Mouse (Mus musculus): ENCODE data around the gene Adcy1.

The Adcy1 gene
- long read RNA-seq, experiment 1, partial matches to known transcripts, result 0 of 1 reads
- long read RNA-seq, experiment 1, other reads (novel, unspliced or antisense), result 1 of 1 reads
- long read RNA-seq, experiment 2, partial matches to known transcripts, result 0 of 2 reads
- long read RNA-seq, experiment 2, other reads (novel, unspliced or antisense), result 2 of 2 reads

DNA sequence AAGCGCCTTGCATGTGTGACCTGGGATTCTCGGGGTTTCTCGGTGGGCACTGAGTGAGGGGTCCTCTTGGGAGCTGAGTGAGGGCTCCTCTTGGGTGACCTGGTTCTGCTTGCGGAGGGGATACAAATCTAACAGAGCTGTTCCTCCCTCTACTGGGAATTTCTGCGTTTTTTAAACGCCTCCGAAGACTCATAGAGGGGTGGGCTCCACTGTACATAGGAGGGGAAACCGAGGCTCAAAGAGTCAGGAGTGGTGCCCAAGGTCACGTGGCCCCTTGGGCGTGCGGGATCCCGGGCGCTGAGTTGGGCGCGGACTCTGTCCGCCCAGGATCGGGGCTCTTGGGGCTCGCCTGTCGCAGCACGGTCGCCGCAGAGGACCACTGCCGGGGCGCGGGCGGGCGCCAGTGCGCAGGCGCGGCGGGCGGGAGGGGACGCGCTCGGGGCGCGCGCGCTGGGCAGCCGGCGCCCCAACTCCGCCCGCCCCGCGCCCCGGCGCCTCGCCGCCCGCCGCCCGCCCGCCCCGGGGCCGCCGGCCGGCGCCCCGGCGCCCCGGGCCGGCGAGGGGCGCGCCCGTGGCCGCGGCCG, at the start of gene Adcy1:
Adcy1 (plus strand) TSS at position 489 of the 584 bp plus-strand sequence.
- intact Hi-C loops (cut with DNase I), result no loop called here

DNA sequence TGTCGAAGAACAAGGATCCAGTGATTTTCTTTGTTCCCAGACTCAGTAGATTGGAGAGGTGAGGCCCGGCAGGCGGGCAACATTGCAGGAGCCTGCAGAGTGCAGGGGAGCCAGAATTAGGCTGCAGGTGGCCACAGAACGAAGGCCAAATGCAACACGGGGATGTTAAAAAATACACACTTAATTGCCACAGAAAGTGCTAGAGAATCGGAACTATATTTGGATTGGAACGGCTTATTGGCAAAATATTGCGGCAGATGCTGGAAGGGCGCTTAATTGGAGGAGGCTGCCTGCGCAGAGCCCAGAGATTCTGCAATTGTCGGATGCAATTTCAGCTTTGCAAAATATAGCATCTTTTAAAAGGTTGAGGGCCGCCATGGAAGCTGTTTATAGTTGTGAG, 46.4 kb upstream of the Adcy1 start:
- intact Hi-C loops (cut with DNase I), result no loop called here

GRCm38 (mm10) chr11:7018078-7018477, 45.2 kb upstream of the Adcy1 start:
- intact Hi-C loops (cut with DNase I), result no loop called here

DNA sequence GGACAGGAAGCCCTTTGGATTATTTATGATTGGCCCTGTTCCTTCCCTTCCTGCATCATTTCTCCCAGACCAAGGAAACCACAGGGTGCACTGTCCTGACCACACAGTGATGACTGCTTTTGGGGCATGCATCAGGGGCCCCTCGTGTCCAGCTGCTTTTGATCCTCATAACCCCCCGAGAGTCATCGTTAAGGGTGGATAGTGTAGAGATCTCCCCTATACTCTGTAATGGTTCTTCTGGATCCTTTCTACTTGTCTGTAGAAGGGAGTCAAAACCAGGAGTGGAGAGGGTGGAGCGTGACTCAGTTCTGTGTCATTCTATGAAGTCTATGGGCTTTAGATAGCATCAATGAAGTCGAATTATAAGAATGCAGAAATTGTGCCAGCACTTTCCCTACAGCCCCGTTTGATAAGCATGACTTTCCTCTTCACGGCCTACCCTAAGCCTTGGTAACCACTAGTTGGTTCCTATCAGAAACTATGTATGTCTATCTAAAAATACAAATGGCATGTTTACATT, 44.2 kb upstream of the Adcy1 start:
- intact Hi-C loops (cut with DNase I), result no loop called here

- intact Hi-C loops (cut with DNase I), result no loop called here
These were observed 30.2 kb upstream of the Adcy1 start for GRCm38 (mm10) chr11:7033063-7033462.

DNA sequence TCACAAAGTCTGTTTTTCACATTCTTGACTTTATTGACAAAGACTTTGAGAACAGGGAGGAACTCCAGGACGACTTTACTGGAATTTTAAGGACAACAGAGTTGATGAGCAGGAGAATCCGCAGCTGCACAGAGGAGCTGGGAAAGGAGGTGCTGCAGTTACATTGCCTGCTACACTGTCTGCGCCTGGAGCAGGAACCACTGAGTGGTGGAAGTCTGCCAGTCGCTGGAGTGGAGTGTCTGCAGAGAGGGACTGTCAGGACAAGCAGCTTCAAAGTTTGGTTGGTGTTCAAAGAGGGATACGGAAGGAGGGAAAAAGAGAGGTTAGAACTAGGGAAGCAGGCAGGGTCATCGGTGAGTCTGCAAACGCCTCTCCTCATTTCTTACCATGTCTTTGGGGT, 23.6 kb upstream of the Adcy1 start:
- intact Hi-C loops (cut with DNase I), result no loop called here

DNA sequence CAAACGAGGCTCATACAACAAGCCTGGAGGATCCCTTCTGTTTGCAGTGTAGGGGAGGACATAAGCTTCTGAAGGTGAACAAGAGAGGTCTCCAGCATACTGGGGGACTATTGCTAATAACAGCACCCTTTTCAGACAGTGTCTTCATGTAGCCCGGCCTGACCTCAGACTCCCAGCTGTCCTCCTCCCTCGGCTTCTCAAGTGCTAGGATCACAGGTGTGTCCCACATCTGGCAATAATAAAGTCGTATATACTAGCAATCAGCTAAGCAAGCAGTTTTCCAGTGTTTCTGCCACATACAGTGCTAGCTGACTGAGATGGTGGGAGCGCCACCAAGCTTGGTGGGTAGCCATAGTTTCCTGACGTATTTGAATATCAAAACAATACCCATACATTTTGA, 22.5 kb upstream of the Adcy1 start:
- intact Hi-C loops (cut with DNase I), result no loop called here

DNA sequence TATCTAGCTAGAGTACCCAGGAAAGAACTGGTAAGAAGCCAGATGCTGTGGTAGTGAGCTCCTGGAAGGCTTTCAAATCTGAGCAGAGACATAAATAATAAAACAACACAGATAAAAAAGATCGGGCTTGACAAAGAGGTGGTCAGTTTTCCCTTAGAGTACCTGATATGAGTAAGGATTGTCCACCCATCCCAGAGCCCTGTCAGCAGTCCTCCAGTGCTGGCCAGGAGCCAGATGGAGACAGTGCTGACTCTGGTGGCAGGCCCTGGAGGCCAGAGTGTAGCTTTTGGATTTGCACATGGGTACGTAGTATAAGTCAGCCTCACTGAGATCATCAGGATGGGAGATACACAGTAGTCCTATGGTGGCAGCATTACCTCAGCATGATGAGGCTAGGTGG, 16.1 kb upstream of the Adcy1 start:
- intact Hi-C loops (cut with DNase I), result no loop called here

GRCm38 (mm10) chr11:7047584-7047983, 15.7 kb upstream of the Adcy1 start:
- intact Hi-C loops (cut with DNase I), result no loop called here

GRCm38 (mm10) chr11:7053710-7054109, 9.6 kb upstream of the Adcy1 start:
- intact Hi-C loops (cut with DNase I), result no loop called here

DNA sequence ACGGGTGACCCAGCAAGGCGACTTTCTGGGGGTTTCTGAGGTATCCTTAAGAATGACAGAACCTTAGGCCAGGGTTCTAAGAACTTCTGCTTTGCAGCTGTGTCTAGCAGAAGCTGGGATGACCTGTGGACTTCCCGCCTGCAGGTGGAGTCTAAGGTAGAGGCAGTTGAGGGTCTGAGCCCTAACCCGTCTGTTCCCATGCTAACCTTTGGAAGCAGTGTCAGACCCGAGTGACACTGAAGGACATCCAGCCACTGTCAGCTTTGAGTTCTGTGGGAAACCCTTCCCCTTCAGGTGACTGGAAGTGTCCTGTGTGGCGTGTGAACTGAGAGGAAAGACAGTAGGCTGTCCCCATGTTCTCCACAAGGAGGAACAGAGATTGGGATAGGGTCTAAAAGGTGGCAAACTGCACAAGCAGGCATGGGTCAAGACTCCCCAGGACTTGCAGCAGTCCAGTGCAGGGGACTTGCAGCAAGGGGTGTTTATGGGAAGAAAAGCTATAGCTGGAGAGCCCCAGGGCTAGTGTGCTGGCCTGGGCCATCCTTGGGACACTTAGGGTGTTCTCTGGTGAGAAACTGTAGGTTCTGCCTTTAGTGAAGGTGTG, 8.5 kb upstream of the Adcy1 start:
- intact Hi-C loops (cut with DNase I), result no loop called here

DNA sequence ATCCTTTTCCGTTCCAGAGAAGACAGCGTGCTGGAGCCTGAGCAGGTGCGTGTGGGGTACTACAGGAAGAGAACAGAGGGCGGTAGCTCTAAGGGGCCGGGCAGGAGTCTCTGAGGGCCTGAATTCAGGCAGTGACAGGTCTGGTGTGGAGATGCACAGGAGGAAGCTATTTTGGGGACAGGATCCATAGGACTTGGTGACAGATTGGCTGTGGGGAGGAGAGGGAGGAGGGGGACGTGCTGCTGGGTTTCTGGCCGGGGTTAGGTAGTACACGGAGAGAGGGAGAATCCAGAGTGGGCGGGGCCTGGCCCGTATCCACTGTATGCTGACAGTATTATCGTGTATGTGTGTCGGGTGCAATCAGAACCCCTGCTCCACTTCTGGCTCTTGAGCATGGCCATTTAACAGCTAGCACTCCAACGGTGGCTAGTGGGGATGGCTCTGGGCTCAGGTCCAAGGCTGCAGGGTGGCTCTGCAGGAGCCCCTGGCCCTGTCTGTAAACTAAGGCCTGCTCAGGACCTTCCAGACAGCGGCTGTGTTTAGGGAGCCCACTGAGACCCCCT, 7.8 kb upstream of the Adcy1 start:
- intact Hi-C loops (cut with DNase I), result no loop called here

DNA sequence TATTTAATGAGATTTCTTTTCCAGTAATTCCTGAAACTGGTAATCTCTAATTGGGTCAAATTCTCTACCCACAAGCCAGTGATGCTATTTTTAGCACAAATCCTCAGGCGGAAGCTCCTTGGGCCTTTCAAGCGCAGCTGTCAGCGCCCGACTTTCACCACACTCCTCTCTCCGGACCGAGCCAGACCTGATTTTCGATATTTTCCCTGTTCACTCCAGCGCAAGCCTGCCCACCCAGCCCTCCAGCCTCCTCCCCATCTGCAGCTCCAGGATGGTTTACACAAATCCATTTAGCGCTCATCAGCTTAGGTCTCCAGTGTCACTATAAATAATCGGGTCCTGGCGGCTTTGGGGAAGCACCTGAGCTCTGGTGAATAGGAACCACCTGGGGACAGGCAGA, 7.2 kb upstream of the Adcy1 start:
- intact Hi-C loops (cut with DNase I), result no loop called here

DNA sequence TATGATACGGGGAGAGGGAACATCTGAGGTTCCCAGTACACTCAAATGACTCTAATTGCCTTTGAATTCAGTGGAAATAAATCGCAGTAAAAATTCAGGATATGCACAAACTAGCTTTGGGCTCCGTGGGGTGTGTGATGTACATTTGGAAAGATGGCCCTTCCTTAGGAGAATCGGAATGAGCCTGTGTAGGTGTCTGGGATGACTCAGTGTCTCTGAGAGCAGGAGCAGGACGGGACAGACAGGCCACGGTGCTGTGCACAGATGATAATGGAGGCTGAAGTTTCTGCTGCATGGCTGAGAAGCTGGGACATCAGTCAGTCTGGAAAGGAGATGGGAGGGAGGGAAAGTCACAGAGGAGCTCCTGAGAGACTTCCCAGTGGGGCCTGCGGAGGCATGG, 5.5 kb upstream of the Adcy1 start:
- intact Hi-C loops (cut with DNase I), result no loop called here

- intact Hi-C loops (cut with DNase I), result no loop called here
These were observed 1.3 kb upstream of the Adcy1 start for GRCm38 (mm10) chr11:7061961-7062360.

DNA sequence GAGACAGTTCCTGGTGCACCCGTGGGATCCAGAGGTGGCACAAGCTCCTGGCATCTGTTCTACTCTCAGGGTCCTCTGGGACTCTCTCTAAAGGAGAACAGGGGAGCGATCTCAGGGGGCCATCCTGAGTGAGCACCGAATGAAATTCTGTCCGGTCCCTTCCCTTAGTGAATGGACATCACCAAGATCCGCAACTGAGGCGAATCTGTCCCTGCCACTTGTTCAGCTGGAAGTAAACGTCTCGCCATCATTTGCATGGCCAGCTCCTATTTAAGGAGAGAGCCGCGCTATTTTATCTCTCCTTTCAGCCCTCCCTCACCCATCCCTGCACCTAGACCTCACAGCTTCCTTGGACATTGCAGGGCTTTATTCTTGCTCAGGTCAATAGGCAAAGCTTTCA, 723 bp upstream of the Adcy1 start:
- intact Hi-C loops (cut with DNase I), result no loop called here

DNA sequence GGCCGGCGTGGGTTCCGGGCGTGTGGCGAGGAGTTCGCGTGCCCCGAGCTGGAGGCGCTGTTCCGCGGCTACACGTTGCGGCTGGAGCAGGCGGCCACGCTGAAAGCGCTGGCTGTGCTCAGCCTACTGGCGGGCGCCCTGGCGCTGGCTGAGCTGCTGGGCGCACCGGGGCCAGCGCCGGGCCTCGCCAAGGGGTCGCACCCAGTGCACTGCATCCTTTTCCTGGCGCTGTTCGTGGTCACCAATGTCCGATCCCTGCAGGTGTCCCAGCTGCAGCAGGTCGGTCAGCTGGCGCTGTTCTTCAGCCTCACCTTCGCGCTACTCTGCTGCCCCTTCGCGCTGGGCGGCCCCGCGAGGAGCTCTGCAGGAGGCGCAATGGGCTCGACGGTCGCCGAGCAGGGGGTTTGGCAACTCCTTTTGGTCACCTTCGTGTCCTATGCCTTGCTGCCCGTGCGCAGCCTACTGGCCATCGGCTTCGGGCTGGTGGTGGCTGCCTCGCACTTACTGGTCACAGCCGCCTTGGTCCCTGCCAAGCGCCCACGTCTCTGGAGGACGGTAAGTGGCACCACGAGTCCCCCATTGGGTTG, 485 bp downstream of the Adcy1 start:
- intact Hi-C loops (cut with DNase I), result no loop called here

DNA sequence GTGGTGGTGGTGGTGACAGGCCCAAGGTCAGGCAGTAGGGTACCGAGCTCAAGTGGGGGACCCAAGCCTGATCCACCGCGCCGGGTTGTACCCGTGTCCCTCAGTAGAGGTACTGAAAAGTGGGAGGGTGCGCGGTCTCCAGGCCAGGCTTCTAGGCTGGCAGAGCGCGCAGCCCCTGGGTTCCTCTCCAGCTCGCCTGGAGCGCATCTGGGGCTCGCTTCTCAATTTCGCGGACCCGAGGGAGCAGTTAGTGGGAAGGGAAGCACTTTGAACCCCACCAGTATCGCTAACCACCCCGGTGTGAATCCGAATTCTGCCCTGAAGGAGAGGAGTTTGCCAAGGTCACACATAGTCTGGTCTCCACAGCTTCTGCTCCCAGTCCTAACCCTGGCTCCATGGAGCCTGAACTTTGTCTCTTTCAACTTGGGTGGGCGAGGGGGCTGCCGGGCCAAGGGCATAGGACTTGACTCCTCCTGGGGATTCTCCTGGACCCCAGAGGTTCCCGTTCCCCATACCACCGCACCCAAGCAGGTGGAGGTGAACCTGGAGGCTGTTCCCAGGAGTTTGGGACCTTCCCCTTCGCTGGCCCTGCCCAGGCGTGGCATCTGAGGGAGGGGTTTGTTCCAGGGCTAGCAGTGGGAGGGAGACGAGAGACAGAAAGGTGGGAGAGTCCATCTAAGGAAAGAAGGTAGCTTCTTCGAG, 1.3 kb downstream of the Adcy1 start:
- intact Hi-C loops (cut with DNase I), result no loop called here

- intact Hi-C loops (cut with DNase I), result no loop called here
These were observed 2.1 kb downstream of the Adcy1 start for GRCm38 (mm10) chr11:7065388-7065787.

DNA sequence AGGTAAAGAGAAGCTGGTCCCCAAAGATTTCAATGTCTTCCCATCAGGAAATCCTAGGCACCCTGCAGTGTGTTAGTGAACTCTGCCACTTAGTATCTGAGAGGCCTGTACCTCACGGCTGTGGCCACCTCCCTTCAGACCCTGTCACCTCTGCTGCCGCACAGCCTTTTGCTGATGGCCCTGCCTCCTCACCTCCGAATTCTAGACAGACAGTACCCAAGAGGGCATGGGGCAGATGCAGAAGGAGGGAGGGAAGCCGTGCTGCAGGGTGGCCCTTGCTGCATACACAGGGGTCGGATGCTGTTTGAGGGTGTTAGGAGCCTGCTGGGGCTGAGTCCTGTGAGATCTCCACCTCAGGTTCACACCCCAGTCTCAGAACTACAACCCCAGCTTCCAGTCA, 2.6 kb downstream of the Adcy1 start:
- intact Hi-C loops (cut with DNase I), result no loop called here

GRCm38 (mm10) chr11:7067263-7067662, 4.0 kb downstream of the Adcy1 start:
- intact Hi-C loops (cut with DNase I), result no loop called here

Data from adrenal gland (tissue).